Mouse (Mus musculus) spleen, embryonic (tissue): Measurements from ENCODE around the gene Myod1.

Source experiments
- CTCF ChIA-PET: fragments of 350-600 bp; sonication (Branson Sonifier 250); formaldehyde crosslinking; loops from one replicate; lab custom pipeline; 2022; lab: Charles Lee

Gene Myod1

GRCm38 (mm10) chr7:46391701-46392100, 15.4 kb downstream of the Myod1 start:
- CTCF ChIA-PET = interaction anchor here (0.7 to 1.0 kb wide), 3 partner anchors 30 to 215 kb away, joined by 3 to 4 read pairs (median 3); no protein-coding TSS in a partner anchor

- CTCF ChIA-PET = interaction anchor here (0.6 to 1.7 kb wide), 6 partner anchors 9 to 177 kb away, joined by 3 to 9 read pairs (median 4); no protein-coding TSS in a partner anchor
Observed at GRCm38 (mm10) chr7:46393116-46393515, 16.8 kb downstream of the Myod1 start.

GRCm38 (mm10) chr7:46393718-46394511, 17.6 kb downstream of the Myod1 start:
- CTCF ChIA-PET = interaction anchor here (0.6 to 1.7 kb wide), 6 partner anchors 10 to 176 kb away, joined by 3 to 9 read pairs (median 4); no protein-coding TSS in a partner anchor

- CTCF ChIA-PET = interaction anchor here (1.7 kb wide), 1 partner anchor 16 kb away, joined by 4 read pairs; no protein-coding TSS in a partner anchor
Observed at GRCm38 (mm10) chr7:46394933-46395332, 18.7 kb downstream of the Myod1 start.

GRCm38 (mm10) chr7:46395571-46395970, 19.3 kb downstream of the Myod1 start:
- CTCF ChIA-PET = no interaction called here

GRCm38 (mm10) chr7:46396231-46396927, 20.1 kb downstream of the Myod1 start, which contains the start of gene Kcnc1:
TSS of gene Kcnc1 (plus strand) at chr7:46396497.
- CTCF ChIA-PET = interaction anchor here (0.8 to 0.9 kb wide), 2 partner anchors 12 to 22 kb away, joined by 3 to 4 read pairs; no protein-coding TSS in a partner anchor

GRCm38 (mm10) chr7:46396928-46397731, 20.9 kb downstream of the Myod1 start:
- CTCF ChIA-PET = interaction anchor here (0.6 to 0.9 kb wide), 3 partner anchors 12 to 314 kb away, joined by 3 to 4 read pairs (median 4); no protein-coding TSS in a partner anchor

- CTCF ChIA-PET = interaction anchor here (0.6 kb wide), 1 partner anchor 313 kb away, joined by 4 read pairs; no protein-coding TSS in a partner anchor
Observed at GRCm38 (mm10) chr7:46397732-46398333, 21.6 kb downstream of the Myod1 start.

- CTCF ChIA-PET = no interaction called here
Observed at GRCm38 (mm10) chr7:46398612-46399011, 22.3 kb downstream of the Myod1 start.

- CTCF ChIA-PET = interaction anchor here (0.6 kb wide), 1 partner anchor 28 kb away, joined by 3 read pairs; no protein-coding TSS in a partner anchor
Observed at GRCm38 (mm10) chr7:46399676-46400075, 23.4 kb downstream of the Myod1 start.

- CTCF ChIA-PET = no interaction called here
Observed at GRCm38 (mm10) chr7:46400346-46400745, 24.1 kb downstream of the Myod1 start.

GRCm38 (mm10) chr7:46401371-46402180, 25.3 kb downstream of the Myod1 start:
- CTCF ChIA-PET = interaction anchor here (0.6 kb wide), 1 partner anchor 8 kb away, joined by 3 read pairs; no protein-coding TSS in a partner anchor

- CTCF ChIA-PET = no interaction called here
Observed at GRCm38 (mm10) chr7:46403616-46404485, 27.6 kb downstream of the Myod1 start.

- CTCF ChIA-PET = no interaction called here
Observed at GRCm38 (mm10) chr7:46404756-46405155, 28.5 kb downstream of the Myod1 start.

GRCm38 (mm10) chr7:46408606-46409005, 32.3 kb downstream of the Myod1 start:
- CTCF ChIA-PET = interaction anchor here (0.9 kb wide), 1 partner anchor 11 kb away, joined by 4 read pairs; no protein-coding TSS in a partner anchor

GRCm38 (mm10) chr7:46409204-46409789, 33.0 kb downstream of the Myod1 start:
- CTCF ChIA-PET = interaction anchor here (0.5 to 0.9 kb wide), 2 partner anchors 8 to 12 kb away, joined by 3 to 4 read pairs; no protein-coding TSS in a partner anchor

- CTCF ChIA-PET = no interaction called here
Observed at GRCm38 (mm10) chr7:46410727-46411126, 34.5 kb downstream of the Myod1 start.

GRCm38 (mm10) chr7:46412823-46413222, 36.5 kb downstream of the Myod1 start:
- CTCF ChIA-PET = interaction anchor here (0.7 kb wide), 1 partner anchor 131 kb away, joined by 3 read pairs; no protein-coding TSS in a partner anchor
